Mouse (Mus musculus): ENCODE data around the gene Kctd18. TPM values are rescaled to one million over a fixed set of nuclear protein-coding genes. Genes with fewer than 3 reads are reported as not detected.

Gene Kctd18
- total RNA-seq, 2 experiments from 2014 or later = 5.9 to 7.7 TPM

Other genes starting within 250 kb of the Kctd18 start
- gene Spats2l, start 244.8 kb downstream of the Kctd18 start, total RNA-seq (2021) = 1 to 10 TPM; 7.1 to 7.3 TPM
- 1 to 10 TPM; 3.5 to 5.1 TPM for gene Sgo2a, start 23.0 kb downstream of the Kctd18 start, total RNA-seq (2021)
- gene Aox1, start 11.0 kb upstream of the Kctd18 start, total RNA-seq (2021) = 10 to 100 TPM in 1 of 2 experiments, 1 to 10 TPM in 1; 8.6 to 14.3 TPM
- 1 to 10 TPM; 1.5 to 2.8 TPM for gene Aox3, start 94.2 kb upstream of the Kctd18 start, total RNA-seq (2021)
- gene Aox4, start 191.4 kb upstream of the Kctd18 start, total RNA-seq (2021) = not detected